Mouse (Mus musculus) layer of hippocampus, adult 6 months (tissue): ENCODE data around the gene Gpatch2. TPM values are rescaled to one million over a fixed set of nuclear protein-coding genes. Genes with fewer than 3 reads are reported as not detected.

ENCODE experiments used
- long read RNA-seq, 2 experiments: library from polyadenylated mRNA; unstranded; transcript quantifications; one replicate each; pipeline ENCODE4 v2.0.0; 2019 to 2020
- polyA plus RNA-seq: library from polyadenylated mRNA; unstranded; fragments of <200 nt; fragmentation: Nextera tagmentation; gene quantifications from 2 replicates; pipeline ENCODE4 v1.2.3, GENCODE M21; 2021

Gene Gpatch2
- polyA plus RNA-seq = 5.0 and 6.5 TPM in 2 replicates
- long read RNA-seq, experiment 1, full-length matches to known transcripts = 6 of 15 reads
- long read RNA-seq, experiment 1, partial matches to known transcripts = 5 of 15 reads
- long read RNA-seq, experiment 1, other reads (novel, unspliced or antisense) = 4 of 15 reads
- long read RNA-seq, experiment 2, full-length matches to known transcripts = 41 of 64 reads
- long read RNA-seq, experiment 2, partial matches to known transcripts = 6 of 64 reads
- long read RNA-seq, experiment 2, other reads (novel, unspliced or antisense) = 17 of 64 reads

GRCm38 (mm10) chr1:187215181-187216116 is at the start of gene Gpatch2, which contains the start of gene Spata17:
Gpatch2 (plus strand) TSS chr1:187215508.
Spata17 (minus strand) TSS chr1:187215465.

Other genes with a start within 250 kb of the Gpatch2 start
- gene D1Pas1, start 248.1 kb upstream of the Gpatch2 start, polyA plus RNA-seq = not detected in 2 replicates
- 0.74 and 1.4 TPM in 2 replicates for gene Spata17, start within 50 bp of the Gpatch2 start, polyA plus RNA-seq